Mouse (Mus musculus): ENCODE data around the gene Ryr1. TPM values are rescaled to one million over a fixed set of nuclear protein-coding genes. Genes with fewer than 3 reads are reported as not detected.

Gene Ryr1
- total RNA-seq (2021) = under 1 TPM; 0.05 TPM
- long read RNA-seq, experiment 1 = 0 reads
- long read RNA-seq, experiment 2 = 0 reads

DNA sequence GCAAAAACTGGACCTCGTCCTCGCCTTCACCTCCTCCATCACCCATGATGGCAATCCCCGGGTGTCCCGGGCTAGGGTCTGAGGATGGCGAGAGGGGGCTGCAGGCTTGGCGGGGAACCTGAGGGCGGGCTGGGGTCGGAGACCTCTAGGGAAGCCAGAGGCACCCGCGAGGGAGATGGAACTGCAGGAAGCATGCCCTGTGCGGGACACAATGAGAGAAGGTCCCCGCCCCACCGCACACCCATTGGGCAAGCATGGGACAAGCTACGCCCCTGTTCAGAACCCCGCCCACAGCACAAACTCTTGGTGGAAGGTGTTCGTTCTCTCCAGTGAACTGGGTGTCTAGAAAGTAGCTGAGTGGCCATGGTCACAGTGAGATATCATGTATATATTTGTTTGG is at the start of gene Ryr1:
TSS of gene Ryr1 (minus strand) at position 210 of the 400 bp plus-strand sequence.
- intact Hi-C loops (cut with DNase I) = loop anchor here (5.0 kb wide), 2 partner anchors 122 to 172 kb away; partner anchors contain the start of gene 2200002D01Rik
- peak; percentile 17 to 33 for DNase-seq

DNA sequence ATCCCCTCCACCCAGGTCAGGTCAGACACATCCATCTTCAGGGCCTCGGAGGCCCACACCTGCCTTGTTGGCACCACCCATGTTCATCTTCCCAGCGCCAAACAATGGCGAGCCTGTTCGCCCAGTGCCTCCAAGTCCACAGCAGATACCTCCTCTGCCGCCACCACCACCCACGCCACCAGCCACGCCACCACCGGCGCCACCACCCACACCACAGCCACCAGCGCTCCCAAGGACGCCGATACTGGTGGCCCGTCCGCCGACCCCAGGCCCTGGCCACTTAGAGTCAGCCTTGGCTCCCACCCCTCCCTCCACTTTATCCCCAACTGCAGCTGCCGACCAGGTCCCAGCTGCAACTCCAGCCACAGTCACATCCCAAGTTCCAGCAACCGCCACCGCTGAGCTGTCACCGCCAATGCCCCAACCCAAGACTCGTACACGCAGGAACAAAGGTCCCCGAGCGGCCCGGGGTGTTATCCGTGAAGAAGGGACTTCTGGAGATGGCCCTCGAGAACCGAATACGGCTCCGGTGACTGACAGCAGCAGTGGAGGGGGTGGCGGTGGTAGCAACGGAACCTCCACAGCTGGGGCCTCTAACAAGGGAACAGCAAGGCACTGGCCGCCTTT is 47.5 kb upstream of the Ryr1 start:
- intact Hi-C loops (cut with DNase I) = loop anchor here (5.0 to 10.0 kb wide), 2 partner anchors 188 to 410 kb away; partner anchors contain the start of genes Eif3k and Map4k1
- peak in 1 of 2 experiments; percentile 10 for DNase-seq

DNA sequence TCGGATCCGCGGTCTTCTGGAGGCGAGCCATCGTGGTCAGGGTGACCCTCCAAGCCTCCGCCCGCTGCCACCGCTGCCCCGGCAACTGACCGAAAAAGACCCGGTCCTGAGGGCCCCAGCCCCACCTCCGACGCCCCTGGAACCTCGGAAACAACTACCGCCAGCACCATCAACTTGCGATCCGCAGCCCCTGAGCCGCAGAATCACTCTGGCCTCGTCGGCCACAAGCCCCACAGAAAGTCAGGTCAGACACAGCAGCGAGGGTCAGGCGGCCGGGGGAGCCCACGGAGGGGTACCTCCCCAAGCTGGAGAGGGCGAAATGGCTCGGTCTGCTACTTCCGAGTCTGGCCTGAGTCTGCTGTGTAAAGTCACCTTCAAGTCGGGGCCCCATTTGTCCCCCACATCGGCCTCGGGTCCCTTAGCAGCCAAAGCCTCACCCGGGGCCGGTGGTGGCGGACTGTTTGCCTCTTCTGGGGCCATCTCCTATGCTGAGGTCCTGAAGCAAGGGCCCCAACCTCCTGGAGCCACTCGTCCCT is 46.7 kb upstream of the Ryr1 start:
- DNase-seq = peak in 1 of 2 experiments; percentile 13
- intact Hi-C loops (cut with DNase I) = loop anchor here (5.0 to 10.0 kb wide), 2 partner anchors 187 to 409 kb away; partner anchors contain the start of genes Eif3k and Map4k1

DNA sequence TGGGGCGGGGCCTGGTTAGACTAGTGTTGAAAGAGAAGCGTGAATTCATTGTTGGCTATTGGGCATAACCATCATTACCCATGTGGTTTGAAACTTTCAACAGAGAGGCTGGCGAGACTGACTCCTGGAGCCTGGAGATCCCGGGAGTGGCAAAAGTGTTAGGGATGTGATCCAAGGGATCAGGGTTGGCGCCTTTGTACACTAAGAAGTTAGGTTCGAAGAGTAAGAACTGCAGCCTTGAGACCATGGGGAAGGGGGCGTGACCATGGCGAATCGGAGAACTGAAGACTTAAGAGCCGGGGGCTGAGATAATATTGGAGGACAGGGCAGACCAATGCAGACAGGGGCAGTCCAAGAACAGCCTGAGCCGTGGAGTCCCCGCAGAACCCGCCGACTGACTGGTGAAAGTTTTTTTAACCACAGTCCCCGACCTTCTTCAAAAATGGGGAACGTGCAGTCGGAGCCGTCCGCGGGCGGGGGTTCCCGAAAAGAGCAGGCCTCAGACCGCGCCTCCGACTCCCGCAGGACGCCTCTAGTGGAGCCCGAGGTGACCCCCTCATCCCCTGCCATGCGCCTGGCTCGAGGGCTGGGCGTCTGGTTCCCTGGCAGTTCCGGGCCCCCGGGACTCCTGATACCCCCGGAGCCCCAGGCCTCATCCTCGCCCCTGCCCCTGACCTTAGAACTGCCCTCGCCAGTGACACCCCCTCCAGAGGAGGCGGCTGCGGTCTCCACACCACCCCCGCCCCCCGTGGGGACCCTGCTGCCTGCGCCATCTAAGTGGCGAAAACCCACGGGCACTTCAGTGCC is 46.0 kb upstream of the Ryr1 start:
- intact Hi-C loops (cut with DNase I) = loop anchor here (5.0 to 10.0 kb wide), 2 partner anchors 186 to 409 kb away; partner anchors contain the start of genes Eif3k and Map4k1
- DNase-seq = peak in 1 of 2 experiments; percentile 37

DNA sequence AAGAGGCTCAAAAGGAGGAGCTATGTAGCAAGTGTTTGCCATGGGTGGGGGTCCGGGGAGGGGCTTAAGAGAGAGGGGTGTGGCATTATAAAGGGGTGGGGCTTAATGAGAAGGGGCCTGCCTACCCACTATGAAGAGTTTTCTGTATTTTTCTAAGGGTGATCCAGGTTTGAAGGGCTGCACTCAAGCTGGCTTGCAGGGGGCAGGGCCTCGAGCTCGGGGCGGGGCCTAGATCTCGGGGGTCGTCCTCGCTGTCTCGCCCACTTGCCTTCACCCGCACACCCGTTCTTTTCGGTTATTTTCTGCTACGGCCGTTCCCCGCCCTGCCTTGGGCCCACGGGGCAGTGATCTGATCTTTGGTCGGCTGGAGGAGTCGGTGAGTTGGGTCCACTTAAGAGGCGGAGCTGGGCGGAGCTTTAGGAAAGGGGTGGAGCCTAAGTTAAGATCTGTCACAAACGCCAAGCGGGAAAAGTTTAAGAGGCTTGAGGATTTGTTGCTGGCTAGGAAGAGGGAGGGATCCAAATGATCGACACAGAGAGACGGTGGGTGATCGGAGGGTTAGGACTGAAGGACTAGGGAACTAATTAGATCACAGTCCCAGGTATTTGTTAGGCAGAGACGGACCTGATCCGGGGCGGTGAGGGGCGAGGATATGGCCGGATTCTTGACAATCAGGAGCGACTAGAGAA is 45.2 kb upstream of the Ryr1 start, which contains the start of the genes Ggn and Spred3:
TSS of gene Ggn (plus strand) at position 145 of the 689 bp plus-strand sequence.
TSS of gene Spred3 (minus strand) at position 346 of the 689 bp plus-strand sequence.
- intact Hi-C loops (cut with DNase I) = loop anchor here (5.0 to 10.0 kb wide), 2 partner anchors 185 to 408 kb away; partner anchors contain the start of genes Eif3k and Map4k1
- peak; percentile 73 to 85 for DNase-seq

DNA sequence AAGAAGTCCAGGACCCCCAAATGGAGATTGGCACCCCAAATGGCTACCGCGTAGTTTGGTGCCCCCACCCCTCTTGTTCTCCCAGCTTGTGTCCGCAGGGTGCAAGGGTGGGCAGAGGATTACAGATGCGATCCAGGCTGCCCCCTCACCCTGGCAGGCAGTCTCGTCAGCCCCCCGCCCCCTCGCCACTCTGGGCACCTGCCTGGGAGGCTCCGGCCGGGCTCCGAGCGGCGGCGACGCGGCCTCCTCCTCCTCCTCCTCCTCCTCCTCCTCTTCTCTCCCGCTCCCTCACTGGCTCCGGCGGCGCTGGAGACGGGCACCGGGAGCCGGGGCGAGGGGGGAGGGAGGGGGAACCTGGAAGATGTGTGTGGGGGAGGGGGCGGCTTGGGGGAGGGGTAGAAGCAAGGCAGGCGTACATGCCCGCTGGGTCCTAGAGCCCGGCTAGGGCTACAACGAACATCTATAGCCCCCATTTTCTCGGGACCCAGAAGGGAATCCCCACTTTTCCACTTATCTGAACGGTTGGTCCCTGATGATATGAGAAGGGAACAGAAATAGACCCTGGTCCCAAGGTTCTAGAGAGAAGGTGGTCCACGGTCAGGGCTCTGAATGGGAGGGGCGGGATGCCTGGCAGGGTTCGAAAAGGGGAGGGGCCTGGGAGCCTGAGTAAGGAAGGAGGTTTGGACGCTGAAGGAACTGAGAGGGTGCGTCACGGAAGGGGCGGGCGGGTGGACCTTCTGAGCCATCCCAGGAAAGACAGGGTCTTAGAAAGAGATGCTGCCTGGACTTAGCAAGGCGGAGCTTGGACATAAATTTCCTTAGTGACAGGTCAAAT is 44.5 kb upstream of the Ryr1 start:
- intact Hi-C loops (cut with DNase I) = loop anchor here (5.0 to 10.0 kb wide), 2 partner anchors 185 to 407 kb away; partner anchors contain the start of genes Eif3k and Map4k1
- peak; percentile 77 to 81 for DNase-seq

DNA sequence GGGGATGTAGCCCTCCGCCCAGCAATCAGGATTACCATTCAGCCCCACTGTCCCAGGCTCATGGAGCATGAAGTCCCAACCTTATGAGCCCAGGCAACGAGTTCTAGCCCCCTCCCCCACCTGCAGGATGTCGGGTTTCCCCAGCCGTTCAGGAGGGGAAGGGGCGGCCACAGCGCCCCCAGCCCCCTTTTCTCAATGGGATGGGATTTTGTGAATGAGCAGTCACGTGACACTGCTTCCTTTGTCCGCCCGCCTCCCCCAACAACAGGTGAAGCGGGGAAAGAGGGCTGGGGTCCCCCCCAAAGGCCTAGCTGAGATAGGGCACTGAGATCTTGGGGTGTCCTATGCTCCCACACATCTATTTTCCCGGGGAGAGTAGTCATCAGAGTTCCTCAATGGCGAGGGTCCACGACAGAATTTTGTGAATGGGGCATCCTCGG is 43.8 kb upstream of the Ryr1 start:
- intact Hi-C loops (cut with DNase I) = no loop called here
- DNase-seq = no peak

DNA sequence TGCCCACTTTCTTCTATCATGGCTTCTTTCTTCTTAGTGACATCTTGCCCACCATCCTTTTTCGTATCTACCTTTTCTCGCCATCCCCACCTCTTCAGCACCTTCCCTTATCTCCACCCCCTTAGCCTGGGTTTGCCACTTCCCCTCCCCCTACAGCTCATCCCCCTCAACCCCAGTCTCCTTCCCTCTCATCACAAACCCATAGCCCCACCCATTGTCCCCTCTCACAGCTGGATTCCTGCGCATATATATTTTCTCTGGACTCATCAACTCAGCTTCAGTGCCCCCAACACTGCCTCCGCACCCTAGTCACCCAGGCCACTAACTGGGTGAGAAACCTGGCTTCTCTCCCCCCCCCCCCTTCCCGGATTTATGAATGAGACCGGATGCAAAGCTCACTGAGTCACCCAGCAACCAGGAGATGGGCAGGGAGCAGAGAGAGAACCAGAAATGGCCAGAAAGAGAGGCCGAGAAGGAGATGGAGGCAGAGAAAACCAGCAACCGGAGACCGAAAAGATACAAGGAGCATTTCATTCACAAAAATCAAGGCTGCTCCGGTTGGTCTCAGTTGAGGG is 43.2 kb upstream of the Ryr1 start:
- intact Hi-C loops (cut with DNase I) = no loop called here
- no peak for DNase-seq

DNA sequence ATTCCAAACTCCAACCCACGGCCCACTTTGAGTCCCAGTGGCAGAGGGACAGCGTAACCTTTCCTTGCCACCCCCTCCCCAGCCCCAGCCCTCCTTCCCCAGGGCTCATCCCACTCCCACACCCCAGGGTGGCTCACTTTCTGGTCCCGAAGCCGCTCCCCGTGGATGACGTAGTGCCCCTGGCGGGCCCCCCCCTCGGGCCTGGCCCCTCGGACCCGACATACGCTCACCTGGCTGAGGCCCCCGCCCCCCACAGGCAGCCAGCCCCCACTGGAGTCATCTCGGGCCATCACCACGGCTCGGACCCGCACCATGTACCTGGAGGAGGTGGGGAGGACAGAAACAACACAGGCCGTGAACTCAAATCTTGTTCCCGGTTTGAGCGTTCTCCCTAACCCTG is 42.7 kb upstream of the Ryr1 start:
- intact Hi-C loops (cut with DNase I) = no loop called here
- DNase-seq = no peak

DNA sequence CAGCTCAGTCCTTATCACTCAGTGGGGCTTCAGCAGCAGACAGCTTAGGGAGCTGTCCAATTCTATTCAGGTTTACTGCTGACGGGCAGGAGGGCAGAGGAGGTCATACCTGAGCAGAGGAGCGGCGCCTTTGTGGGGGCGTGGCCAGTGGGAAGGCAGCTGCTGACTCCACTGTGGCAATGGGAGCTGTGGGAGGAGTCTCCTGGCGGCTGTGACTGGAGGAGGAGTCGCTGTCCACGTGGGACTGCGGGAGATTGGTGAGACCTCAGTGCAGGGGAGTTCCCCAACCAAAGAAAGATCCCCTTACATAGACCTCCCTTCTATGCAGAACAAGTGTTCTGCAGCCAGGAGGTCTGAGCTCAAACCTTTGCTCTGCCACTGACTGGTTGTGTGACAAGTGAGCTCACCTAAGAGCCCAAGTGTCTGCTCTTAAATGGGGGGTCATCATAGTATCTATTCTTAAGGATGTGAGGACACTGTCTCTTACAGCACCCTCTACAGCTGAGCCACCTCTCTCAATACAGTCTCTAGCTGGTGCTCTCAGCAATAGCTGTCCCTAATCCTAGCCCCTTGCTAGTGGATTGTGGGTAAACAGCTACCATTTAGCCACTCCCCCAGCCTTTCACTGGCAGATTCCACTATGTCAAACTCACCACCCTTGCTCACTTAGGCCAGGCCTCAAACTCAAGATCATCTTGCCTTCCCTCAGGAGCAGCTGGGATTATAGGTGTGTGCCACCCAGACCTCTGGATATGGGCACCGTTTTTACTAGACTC is 38.0 kb upstream of the Ryr1 start:
- peak in 1 of 2 experiments; percentile 29 for DNase-seq
- intact Hi-C loops (cut with DNase I) = no loop called here

DNA sequence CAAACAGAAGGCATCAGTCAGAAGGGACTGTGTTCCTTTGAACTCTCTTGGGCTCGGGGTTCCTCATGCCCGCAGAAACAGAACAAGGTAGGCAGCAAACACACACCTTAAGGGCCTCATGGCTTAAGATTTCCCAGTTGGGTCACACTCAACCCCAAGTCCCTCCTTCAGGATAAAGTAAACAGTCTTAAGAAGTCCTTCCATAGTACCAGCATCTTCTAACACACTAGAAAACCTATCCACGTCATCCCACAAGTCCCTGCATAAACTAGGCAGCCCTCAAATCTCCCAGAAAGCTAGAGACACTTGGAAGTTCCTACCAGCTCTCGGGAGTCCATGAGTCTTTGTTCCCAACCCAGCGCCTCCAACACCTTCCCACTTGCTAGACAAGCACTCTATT is 37.3 kb upstream of the Ryr1 start:
- no peak for DNase-seq
- intact Hi-C loops (cut with DNase I) = no loop called here

DNA sequence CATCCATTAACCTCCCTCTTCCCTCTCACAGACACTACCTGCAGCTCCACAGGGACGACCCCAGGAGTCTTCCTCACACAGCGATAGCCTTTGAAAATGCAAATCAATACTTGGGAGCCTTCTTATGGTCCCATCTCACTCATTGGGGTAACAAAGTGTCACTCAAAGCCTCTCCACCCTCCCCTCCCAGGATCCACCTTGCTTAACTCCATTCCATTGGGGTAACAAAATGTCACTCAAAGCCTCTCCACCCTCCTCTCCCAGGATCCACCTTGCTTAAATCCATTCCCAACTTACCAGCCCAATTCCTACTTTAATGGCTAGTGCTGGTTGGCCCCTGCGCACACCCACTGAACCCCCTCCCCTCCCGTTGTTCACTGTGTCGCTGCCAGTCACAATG is 33.3 kb upstream of the Ryr1 start:
- no peak for DNase-seq
- intact Hi-C loops (cut with DNase I) = no loop called here

DNA sequence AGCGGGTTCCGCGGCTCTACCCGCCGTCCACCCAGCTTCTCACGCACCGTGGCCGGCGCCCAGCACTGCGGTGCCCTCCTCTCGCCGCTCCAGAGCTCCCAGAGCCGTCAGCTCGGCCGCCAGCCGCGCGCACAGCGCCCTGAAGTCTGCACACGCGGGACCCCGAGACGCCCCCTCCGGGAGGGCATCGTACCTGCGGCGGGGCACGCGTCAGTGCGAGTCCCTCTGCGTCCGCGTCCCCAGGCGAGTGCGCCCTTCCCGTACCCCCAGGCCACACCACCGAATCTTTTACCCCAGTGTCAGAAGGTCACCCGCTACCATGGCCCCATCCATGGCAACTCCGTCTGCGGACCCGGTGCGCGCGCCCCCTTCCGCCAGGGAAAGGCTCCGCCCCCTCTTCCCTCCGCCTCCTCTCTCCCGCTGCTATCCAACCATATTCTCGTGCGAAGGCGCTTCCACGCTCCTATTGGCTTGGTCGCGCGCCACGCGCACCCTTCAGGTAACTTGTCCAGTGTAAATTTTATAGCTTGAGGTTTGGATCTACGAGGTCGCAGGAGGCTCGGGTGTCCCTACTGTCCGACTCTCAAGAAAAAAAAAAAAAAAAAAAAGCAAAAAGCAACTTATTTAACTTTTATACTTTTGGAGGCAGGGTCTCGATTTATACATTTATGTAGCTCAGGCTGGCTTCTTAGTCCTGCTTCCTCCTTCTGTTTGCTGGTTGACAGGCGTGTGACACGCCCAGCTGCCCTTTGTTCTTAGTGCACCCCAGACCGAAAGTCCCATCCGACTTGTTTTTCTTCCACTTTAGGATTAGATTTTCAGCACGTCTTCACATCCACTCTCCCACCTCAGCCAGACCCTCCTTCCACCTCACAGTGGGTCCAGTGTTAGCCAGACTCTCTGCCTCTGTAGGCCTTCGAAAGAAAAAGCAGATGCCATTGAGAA is 31.1 kb upstream of the Ryr1 start, which contains the start of gene Fam98c:
TSS of gene Fam98c (minus strand) at position 397 of the 945 bp plus-strand sequence.
- intact Hi-C loops (cut with DNase I) = no loop called here
- peak; percentile 85 to 86 for DNase-seq

DNA sequence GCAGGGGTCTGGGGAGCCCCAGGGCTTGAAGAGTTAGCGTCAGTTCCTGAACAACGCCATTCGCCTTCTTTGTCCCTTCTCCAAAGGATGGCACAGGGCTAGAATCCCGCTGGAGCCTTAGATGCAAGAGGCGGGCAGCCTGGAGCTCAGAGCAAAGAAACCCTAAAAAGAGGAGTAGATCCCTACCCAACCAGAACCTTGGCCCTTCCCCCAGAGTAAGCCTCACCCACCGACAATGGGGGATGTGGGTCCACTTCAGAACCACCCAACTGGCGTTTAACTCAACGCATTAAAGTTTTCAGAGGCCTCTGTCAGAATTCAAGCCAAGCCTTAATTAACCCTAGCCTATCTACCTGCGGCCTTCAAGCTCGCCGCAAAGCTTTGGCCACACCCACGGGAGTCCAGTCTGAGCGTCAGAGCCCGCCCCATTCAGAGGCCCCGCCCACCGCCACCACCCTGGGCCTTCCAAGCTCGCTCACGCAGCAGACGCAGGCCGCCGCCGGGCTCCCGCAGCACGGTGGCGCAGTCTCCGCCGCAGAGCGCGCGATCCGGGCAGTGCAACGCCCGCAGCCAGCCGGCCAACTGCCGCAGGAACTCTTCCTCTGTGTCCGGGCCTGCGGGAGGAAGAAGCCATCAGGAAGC is 30.3 kb upstream of the Ryr1 start:
- DNase-seq = peak; percentile 89 to 90
- intact Hi-C loops (cut with DNase I) = no loop called here

DNA sequence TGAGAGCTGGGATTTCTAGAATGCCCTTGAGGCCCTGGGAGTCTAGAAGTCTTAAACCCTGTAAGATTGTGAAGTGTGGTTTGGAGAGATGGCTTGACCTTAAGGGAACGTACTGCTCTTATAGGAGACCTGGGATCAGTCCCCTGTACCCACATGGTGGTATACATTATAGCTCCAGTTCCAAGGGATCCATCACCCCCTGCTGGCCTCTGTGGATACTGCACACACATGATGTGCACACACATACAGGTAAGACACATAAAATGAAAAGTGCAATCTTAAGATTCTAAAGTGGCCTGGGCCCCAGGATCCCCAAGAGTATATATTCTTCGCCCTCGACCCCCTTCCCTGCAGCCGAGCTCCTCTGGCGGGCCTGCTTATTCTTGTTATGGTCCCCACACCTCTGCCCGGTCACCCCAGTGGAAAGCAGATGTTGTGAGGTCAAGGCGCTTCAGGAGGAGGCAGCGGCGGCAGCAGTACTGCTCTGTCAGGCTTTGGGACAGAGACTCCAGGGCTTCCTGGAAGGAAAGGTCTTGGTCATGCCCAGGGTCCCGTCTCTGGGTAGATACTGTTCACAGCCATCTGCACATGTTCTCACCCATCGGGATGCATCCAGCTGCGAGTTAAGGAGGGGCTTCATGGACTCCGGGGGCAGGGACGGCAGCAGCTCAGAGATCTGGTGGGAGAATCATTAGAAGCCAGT is 29.2 kb upstream of the Ryr1 start:
- intact Hi-C loops (cut with DNase I) = no loop called here
- no peak for DNase-seq

DNA sequence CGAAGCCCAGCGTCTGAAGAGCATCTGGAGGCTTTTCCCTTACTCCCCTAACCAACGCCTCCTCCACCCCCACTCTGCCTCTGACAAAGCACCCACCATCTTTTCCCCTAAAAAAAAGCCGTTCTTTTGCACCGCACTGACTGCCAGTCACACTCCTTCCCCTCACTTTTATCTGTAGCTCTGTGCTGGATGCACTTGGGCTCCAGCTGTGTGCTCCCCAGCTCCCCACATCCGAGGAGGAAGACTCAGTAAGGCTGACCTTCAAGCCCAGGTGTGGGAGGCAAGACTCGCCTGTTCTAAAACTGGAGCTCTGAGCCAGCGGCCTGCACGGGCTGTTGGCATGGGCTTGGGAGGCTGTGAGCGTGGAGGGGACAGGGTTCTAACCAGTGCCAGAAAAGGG is 26.5 kb upstream of the Ryr1 start:
- intact Hi-C loops (cut with DNase I) = no loop called here
- no peak for DNase-seq
